Mouse (Mus musculus): ENCODE results near the gene Ubxn10.

Ubxn10 gene

GRCm38 (mm10) chr4:138729018-138729703, 7.8 kb downstream of the Ubxn10 start:
- peak in 1 of 2 experiments; percentile 48 for DNase-seq

DNA sequence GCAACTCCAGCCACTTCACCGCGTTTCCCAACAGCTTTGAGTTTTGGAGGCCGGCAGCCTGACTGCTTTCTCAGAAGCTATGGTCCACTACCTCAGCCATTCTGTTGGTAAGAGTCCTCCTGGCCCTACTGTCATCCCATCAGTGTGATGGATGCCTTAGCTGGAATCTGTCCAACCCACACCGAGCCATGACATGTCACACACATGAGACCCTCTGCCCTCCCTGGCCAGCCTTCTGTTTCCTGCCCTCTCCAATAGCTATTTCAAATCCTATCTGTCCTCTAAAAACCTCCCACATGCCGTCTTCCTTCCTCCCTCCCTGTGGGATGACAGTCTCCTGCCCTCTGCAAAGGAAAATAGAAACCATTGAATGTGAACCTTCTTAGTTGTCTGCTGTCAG, 11.2 kb downstream of the Ubxn10 start:
- peak; percentile 82 to 83 for DNase-seq

DNA sequence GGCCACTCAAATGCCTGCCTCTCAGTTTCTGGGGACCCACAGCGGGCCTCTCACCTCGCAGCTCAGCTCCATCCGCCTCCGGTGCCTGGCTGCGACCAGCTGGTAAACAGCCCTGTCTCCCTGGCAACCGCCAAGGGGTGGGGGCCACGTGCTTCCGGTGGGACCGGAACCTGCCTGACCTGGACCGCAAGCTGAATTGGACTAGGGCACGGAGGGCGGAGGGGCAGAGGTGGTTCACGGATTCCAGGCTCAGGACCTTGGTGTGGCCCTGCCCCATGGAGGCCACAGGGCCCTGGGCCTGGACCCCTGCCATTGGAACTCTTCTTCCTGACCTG, 11.9 kb downstream of the Ubxn10 start:
- peak; percentile 81 to 84 for DNase-seq

- DNase-seq = peak in 1 of 2 experiments; percentile 28
These were observed 12.4 kb downstream of the Ubxn10 start, which contains the start of gene Pla2g2c for GRCm38 (mm10) chr4:138724354-138725126. Pla2g2c (plus strand) TSS chr4:138724792.

DNA sequence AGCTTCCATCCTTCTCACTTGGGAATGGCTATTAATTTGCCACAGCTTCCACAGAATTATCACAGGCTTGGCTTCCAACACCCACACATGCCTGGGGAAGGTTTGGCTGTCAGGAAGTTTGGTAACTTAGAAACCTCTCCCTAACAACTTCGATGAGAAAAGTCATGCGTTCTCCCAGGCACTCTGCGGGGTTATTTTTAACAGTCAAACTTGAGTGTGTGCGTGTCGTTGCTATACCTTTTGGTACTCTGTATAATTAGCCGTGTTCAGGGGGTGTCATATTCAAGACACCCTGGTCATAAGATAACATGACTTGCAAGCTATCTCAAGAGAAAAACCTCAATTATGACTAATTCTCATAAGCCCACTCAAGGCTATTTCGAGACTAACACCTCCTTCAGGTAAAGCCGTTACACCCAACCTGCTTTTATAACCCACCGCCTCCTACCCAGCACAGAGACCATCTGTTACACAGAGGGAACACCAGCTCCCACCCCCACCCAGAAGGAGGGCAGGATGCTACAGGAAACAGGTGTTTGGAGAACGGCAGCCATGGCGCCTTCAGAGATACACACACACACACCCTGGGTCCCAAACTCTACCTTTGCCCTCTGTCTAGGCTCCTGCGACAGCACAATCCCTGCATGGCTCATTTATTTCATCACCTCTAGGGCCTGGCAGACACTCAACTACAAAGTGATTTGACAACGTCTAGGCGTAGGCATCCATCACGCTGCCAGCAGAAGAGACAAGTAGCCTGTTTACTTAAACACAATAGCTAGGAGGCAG, 13.3 kb downstream of the Ubxn10 start:
- peak; percentile 68 to 72 for DNase-seq

- DNase-seq = no peak
These were observed 17.7 kb downstream of the Ubxn10 start for GRCm38 (mm10) chr4:138719264-138719596.

GRCm38 (mm10) chr4:138718586-138719263, 18.2 kb downstream of the Ubxn10 start:
- no peak for DNase-seq

GRCm38 (mm10) chr4:138716697-138717096, 20.3 kb downstream of the Ubxn10 start:
- peak; percentile 65 to 67 for DNase-seq

DNA sequence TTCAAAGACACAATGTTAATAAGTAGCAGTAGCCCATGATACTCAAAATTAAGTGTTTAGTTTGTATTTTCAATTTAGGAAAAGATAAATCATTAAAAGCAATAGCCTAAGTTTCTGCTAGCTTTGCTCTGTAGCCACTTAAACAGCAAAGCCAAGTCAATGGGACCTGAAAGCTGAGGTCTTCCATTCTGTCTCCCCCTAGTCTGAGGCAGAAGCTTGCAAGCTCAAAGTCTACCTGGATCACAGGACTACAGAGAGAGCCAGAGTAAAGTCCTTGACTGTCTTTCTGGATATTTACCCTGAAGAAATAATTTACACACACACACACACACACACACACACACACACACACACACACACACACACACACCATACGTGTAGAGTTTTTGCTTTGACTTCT, 22.8 kb downstream of the Ubxn10 start:
- no peak for DNase-seq

DNA sequence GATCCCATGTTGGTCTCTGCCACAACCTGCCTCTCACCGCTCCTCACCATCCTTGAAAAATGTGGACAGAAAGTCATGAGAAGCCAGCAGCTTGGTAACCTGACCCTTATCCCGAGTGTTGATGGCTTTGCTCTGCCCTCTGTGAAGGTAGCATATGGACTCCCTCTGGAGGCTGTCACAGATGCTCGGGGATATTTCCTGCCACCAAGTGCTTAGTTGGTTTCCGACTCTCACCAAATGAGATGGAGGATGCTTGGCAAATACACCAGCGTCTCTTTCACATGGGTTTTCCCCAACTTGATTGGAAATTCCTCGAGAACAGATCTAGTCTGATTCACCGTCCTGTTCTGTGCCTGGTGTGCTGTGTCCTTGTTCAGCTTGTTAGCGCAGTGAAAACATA, 24.3 kb downstream of the Ubxn10 start:
- DNase-seq = no peak

GRCm38 (mm10) chr4:138712096-138712495, 24.9 kb downstream of the Ubxn10 start:
- DNase-seq = peak; percentile 40 to 46

GRCm38 (mm10) chr4:138711051-138711820, 25.7 kb downstream of the Ubxn10 start:
- peak; percentile 83 to 85 for DNase-seq

- peak; percentile 99 to 100 for DNase-seq
These were observed 26.3 kb downstream of the Ubxn10 start for GRCm38 (mm10) chr4:138710633-138711032.

DNA sequence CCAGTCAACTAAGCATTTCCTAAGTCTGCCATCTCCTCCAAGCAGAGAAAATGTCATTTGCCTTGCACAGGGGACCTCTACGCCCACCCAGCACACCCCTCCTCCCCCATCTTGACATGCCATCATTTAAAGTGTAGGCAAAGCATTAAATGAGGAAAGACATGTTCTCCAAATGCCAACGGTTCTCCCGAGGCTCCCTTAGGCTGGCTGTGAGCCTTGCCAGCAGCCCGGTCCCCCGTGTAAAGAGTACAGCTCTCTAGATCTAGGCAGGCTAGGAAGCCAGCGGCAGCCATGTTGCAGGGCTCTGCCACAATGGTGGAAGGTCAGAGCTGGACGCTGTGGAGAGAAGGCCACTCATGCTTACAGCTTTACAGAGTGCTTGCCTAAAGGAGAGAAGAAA, 27.0 kb downstream of the Ubxn10 start:
- DNase-seq = peak; percentile 72

DNA sequence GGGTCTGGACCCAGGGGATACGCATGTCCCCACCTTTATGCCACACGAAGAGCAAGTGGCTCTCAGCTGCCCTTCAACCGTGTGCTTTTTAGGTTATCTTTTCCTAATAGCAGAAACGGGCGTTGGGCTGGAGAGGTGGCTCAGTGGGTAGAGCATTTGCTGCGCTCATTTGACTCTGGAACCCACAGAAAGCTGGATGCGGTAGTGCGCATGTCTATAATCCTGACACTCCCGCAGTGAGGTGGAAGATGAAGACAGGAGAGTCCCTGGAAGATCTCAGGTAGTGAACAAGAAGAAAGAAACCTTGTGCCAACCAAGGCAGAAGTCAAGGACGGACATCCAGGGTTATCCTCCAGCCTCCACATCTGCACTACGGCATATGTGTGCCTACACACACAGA, 27.7 kb downstream of the Ubxn10 start:
- DNase-seq = no peak

DNA sequence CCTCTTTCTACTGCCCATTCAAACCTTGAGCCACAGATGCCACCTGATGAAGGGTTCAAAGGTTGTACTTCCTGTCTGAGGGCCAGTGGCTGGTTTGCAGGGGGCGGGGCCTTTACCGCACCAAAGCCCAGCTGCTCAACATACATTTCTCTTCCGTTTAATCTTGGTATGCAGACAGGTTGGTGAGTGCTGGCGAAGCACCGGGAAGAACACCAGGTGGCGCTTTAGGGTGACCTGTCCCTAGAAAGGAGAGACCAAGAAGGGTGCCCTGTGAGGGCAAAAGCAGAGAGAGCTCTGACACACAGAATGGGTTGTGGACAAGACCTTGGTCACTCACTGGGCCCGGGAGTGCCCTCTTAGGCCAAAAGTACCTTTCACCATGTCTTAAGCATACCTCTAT, 28.3 kb downstream of the Ubxn10 start:
- DNase-seq = peak; percentile 87 to 88

DNA sequence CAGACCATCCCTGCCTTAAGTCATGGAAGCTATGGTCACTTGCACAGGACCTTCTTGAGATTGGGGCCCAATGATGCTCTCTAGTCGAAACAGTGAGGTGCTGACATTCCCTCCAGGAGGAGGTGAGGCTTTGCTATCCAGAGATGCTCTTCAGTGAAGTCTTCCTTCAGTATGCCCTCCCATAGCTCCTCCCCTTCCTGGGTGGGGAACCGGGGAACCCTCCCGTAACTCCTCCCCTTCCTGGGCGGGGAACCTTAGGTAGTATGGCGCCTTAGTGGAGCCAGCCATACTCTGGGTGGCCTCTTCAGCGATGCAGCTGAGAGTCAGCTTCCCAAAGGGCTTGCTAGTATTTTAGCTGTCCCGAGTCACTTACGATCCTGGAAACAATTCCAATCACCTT, 30.3 kb downstream of the Ubxn10 start:
- no peak for DNase-seq

GRCm38 (mm10) chr4:138704169-138704568, 32.8 kb downstream of the Ubxn10 start:
- no peak for DNase-seq

- no peak for DNase-seq
These were observed 33.4 kb downstream of the Ubxn10 start for GRCm38 (mm10) chr4:138703591-138703990.

DNA sequence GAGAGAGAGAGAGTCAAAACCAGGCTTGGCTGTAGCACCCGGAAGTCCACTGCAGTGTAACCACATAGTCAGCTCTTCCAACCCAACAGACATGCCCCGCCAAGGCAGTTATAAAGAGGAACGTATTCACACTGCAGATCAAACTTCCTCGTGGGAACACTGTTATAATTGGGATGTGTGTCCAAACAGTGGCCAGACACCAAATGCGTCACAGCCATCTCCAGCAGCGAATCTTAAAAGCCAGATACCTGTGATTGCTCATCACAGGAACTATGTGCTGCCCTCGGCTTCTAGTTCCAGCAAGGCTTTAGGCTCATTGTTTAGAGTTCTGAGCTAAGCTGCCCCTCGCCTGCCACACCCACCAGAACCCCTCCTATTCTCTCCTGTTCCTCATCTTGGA, 34.4 kb downstream of the Ubxn10 start:
- DNase-seq = no peak

DNA sequence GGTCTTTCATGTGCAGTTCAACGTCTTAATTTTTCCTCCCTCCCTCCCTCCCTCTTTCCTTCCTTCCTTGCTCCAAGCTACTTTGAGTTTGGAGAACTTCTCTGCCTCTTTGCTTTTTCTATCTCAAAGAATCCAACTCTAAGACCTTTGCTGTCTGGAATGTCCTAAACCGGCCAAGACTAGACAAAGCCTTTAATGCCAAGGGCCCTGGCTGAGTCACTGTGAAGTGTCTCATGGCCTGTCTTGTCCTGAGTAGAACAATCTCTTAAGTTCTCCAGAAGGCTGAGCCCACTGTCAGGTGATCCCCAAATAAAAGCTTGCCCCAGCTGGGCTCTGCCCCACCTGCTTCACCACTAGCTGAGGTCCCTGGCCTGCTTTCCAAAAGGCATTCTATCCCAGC, 34.9 kb downstream of the Ubxn10 start:
- no peak for DNase-seq

- DNase-seq = no peak
These were observed 35.9 kb downstream of the Ubxn10 start for GRCm38 (mm10) chr4:138701111-138701510.
